Mouse (Mus musculus) neural tube, embryonic 15.5 days (tissue): ENCODE measurements at regions not wholly inside any gene's neighbourhood (a gene's known extent, or its start where the extent isn't known, plus 50 kb on each side); places are given as distances from the start of the nearest gene placed in this dataset.

Experiments used
- ATAC-seq: fragments of 200-750 bp; cut with Nextera tagmentation; 2 replicates; pipeline ENCODE4 v1.8.0; 2017; ENCODE audit warnings: mild to moderate bottlenecking, moderate TSS enrichment, moderate library complexity; ENCODE audit not compliant: low FRiP score
- H3K27ac ChIP-seq: fragments of 300-500 bp; sonication (generic); replicated peaks from 2 replicates; pipeline ENCODE4 v1.5.1; 2015; ENCODE audit warnings: mild to moderate bottlenecking, inconsistent platforms
- H3K27me3 ChIP-seq: fragments of 300-500 bp; sonication (generic); replicated peaks from 2 replicates; pipeline ENCODE4 v1.6.1; 2015; ENCODE audit warnings: inconsistent platforms
- H3K36me3 ChIP-seq: fragments of 300-500 bp; sonication (generic); 2 replicates; pipeline ENCODE4 v1.6.1; 2015; ENCODE audit warnings: inconsistent platforms
- H3K4me1 ChIP-seq: fragments of 300-500 bp; sonication (generic); 2 replicates; pipeline ENCODE4 v1.6.1; 2015; ENCODE audit warnings: inconsistent platforms
- H3K4me2 ChIP-seq: fragments of 300-500 bp; sonication (generic); 2 replicates; pipeline ENCODE4 v1.6.1; 2015; ENCODE audit warnings: inconsistent platforms, mild to moderate bottlenecking, moderate library complexity
- H3K4me3 ChIP-seq: fragments of 300-500 bp; sonication (generic); replicated peaks from 2 replicates; pipeline ENCODE4 v1.5.1; 2015; ENCODE audit warnings: mild to moderate bottlenecking, inconsistent platforms
- H3K9ac ChIP-seq: fragments of 300-500 bp; sonication (generic); replicated peaks from 2 replicates; pipeline ENCODE4 v1.6.1; 2015; ENCODE audit warnings: mild to moderate bottlenecking, inconsistent platforms
- H3K9me3 ChIP-seq: fragments of 300-500 bp; sonication (generic); replicated peaks from 2 replicates; pipeline ENCODE4 v1.6.1; 2016; ENCODE audit warnings: inconsistent platforms
- WGBS: fragments of 180-500 bp; shearing (Covaris S2); methylation state at CpG from one replicate; pipeline ENCODE4 v1.1.7; 2015; ENCODE audit warnings: mixed read lengths; 5-methylcytosine and 5-hydroxymethylcytosine counted together

- H3K9me3 ChIP-seq = no peaks in the 10 kb centered on the region
- WGBS = 72% methylated on average over 6 of the region's 6 CpGs
- no peak overlapping the region for H3K4me2 ChIP-seq
- no peaks in the 10 kb centered on the region for H3K27me3 ChIP-seq
- no peak overlapping the region for H3K27ac ChIP-seq
- no peaks in the 10 kb centered on the region for H3K36me3 ChIP-seq
- no peak overlapping the region for H3K9ac ChIP-seq
- no peak overlapping the region for H3K4me3 ChIP-seq
- no peaks in the 10 kb centered on the region for H3K4me1 ChIP-seq
- no peak for ATAC-seq
Measured at GRCm38 (mm10) chr5:51788768-51789167, 221.2 kb upstream of the Ppargc1a start.

GRCm38 (mm10) chr5:51783523-51783922 lies 216.0 kb upstream of the Ppargc1a start:
- Histone ChIP-seq H3K9me3 (no peaks in the 10 kb centered on the region), H3K9ac (no peak overlapping the region), H3K27ac (no peak overlapping the region), H3K36me3 (no peaks in the 10 kb centered on the region), H3K4me1 (no peaks in the 10 kb centered on the region; the same call in 1 of the 2 replicates), H3K4me2 (no peak overlapping the region), H3K27me3 (no peaks in the 10 kb centered on the region), H3K4me3 (no peak overlapping the region)
- WGBS = 79% methylated on average over 5 of the region's 5 CpGs
- no peak for ATAC-seq

GRCm38 (mm10) chr5:51783099-51783498 lies 215.6 kb upstream of the Ppargc1a start:
- WGBS = 81% methylated on average over 9 of the region's 9 CpGs
- no peaks in the 10 kb centered on the region; the same call in 1 of the 2 replicates for H3K4me1 ChIP-seq
- no peaks in the 10 kb centered on the region for H3K36me3 ChIP-seq
- H3K27me3 ChIP-seq = no peaks in the 10 kb centered on the region
- no peak overlapping the region for H3K4me3 ChIP-seq
- no peaks in the 10 kb centered on the region for H3K9me3 ChIP-seq
- no peak overlapping the region for H3K27ac ChIP-seq
- H3K4me2 ChIP-seq = no peak overlapping the region
- H3K9ac ChIP-seq = no peak overlapping the region
- no peak for ATAC-seq

DNA sequence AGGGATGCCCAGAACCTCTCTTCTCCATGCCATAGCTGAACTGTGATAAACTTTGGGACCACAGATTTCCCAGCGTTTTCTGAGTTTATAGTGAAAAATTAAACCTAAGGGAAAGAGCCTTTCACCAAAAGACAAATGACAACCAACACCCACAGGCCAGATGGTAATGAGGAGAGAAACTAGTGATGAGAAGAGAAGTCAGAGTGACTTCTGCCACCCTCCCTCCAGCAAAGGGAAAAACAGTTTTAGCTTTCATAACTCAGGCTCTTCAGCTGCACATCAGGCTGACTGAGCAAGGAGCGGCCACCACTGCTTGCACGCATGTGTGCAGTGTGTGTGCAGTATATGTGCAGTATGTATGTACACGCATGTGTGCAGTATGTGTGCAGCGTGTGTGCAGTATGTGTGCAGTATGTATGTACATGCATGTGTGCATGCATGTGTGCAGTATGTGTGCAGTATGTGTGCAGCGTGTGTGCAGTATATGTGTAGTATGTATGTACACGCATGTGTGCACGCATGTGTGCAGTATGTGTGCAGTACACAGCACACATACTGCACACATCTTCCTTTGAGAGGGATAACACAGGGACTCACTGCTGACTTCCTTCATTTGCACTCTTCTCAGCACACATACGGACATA lies 208.1 kb upstream of the Ppargc1a start:
- ATAC-seq = no peak
- H3K9me3 ChIP-seq = no peaks in the 10 kb centered on the region
- 95% methylated on average over 9 of the region's 9 CpGs for WGBS

GRCm38 (mm10) chr5:51771655-51772054 lies 204.1 kb upstream of the Ppargc1a start:
- no peak overlapping the region for H3K4me2 ChIP-seq
- no peak overlapping the region for H3K27ac ChIP-seq
- H3K4me3 ChIP-seq = no peak overlapping the region
- no peak for ATAC-seq
- H3K9me3 ChIP-seq = no peaks in the 10 kb centered on the region
- no peak overlapping the region for H3K9ac ChIP-seq
- H3K36me3 ChIP-seq = no peaks in the 10 kb centered on the region
- H3K27me3 ChIP-seq = no peaks in the 10 kb centered on the region
- WGBS = 85% methylated on average over 2 of the region's 2 CpGs
- no peaks in the 10 kb centered on the region for H3K4me1 ChIP-seq

More for the DNA sequence above, 208.1 kb upstream of the Ppargc1a start:
- H3K27ac ChIP-seq = no peak overlapping the region
- H3K4me3 ChIP-seq = no peak overlapping the region
- H3K36me3 ChIP-seq = no peaks in the 10 kb centered on the region
- no peaks in the 10 kb centered on the region for H3K27me3 ChIP-seq
- H3K4me2 ChIP-seq = no peak overlapping the region
- no peak overlapping the region for H3K9ac ChIP-seq
- no peaks in the 10 kb centered on the region; the same call in 1 of the 2 replicates for H3K4me1 ChIP-seq

DNA sequence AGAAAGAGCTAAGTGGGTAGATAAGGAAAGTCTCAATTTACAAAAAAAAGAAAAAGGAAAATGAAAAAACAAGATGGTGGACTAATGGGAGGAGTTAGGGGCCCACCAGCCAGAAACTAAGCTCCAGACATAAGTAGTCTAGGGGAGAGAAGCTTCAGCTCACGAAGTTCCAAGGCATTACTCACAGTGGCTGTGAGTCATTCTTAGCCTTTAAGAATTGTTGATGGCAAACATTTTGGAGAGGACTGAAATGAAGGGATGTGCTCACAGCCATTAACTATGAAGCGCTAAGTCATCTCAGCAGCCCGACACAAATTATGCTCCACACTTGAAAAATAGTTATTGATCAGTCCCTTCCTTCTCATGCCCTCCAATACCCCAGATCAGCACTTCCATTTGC lies 198.6 kb upstream of the Ppargc1a start:
- H3K27me3 ChIP-seq = no peaks in the 10 kb centered on the region
- WGBS = 88% methylated on average over 3 of the region's 3 CpGs
- H3K27ac ChIP-seq = no peak overlapping the region
- no peak overlapping the region for H3K4me2 ChIP-seq
- H3K9me3 ChIP-seq = no peaks in the 10 kb centered on the region
- H3K9ac ChIP-seq = no peak overlapping the region
- ATAC-seq = no peak
- no peak overlapping the region for H3K4me3 ChIP-seq
- no peaks in the 10 kb centered on the region for H3K36me3 ChIP-seq
- H3K4me1 ChIP-seq = no peaks in the 10 kb centered on the region

GRCm38 (mm10) chr5:51764416-51764815 lies 196.9 kb upstream of the Ppargc1a start:
- no peak for ATAC-seq
- 88% methylated on average over 7 of the region's 7 CpGs for WGBS
- Histone ChIP-seq H3K4me2 (no peak overlapping the region), H3K27me3 (no peaks in the 10 kb centered on the region), H3K4me3 (no peak overlapping the region), H3K4me1 (no peaks in the 10 kb centered on the region), H3K27ac (no peak overlapping the region), H3K9me3 (no peaks in the 10 kb centered on the region), H3K9ac (no peak overlapping the region), H3K36me3 (no peaks in the 10 kb centered on the region)

DNA sequence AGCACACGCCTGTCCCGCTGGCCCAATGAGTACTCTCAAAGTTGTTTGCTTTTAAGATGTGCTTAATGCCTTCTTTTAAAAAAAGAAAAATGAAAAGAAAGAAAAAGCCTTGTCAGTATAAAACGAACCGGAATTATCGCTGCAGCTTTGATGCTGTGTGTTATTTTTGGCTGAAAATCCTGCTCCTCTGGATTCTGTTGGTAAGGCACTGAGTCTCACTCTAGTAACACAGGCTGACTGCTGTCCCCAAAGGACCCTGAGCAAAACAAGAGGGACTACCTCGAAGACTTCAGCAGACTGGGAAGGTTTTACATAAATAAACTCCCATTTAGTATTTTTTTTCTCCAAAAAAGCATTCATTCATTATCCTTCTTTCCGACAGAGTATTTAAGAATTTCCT lies 196.1 kb upstream of the Ppargc1a start:
- Histone ChIP-seq H3K36me3 (no peaks in the 10 kb centered on the region), H3K4me1 (no peaks in the 10 kb centered on the region), H3K27ac (no peak overlapping the region), H3K4me3 (no peak overlapping the region), H3K9ac (no peak overlapping the region), H3K4me2 (no peak overlapping the region), H3K9me3 (no peaks in the 10 kb centered on the region), H3K27me3 (no peaks in the 10 kb centered on the region)
- ATAC-seq = no peak
- 80% methylated on average over 7 of the region's 7 CpGs for WGBS

DNA sequence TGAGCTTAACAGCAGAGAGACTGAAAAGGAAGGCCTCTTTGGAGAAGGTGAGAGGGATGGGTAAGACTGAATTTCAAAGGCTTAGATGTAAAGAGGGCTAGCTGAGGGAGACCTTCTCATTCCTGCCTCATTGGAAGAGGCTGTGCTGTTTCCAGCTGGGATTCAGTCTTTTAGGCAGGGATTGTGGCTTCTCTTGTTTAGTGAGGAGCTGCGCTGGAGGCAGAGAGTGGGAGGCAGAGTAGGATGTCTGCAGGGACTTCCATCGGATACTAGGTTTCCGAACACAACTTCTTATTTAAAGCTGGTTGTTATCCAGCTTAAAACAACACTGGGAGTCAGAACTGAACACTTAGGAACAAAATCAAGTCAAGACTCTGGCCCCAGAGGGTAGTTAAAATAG lies 194.8 kb upstream of the Ppargc1a start:
- Histone ChIP-seq H3K4me2 (no peak overlapping the region), H3K9me3 (no peaks in the 10 kb centered on the region), H3K4me3 (no peak overlapping the region), H3K4me1 (no peaks in the 10 kb centered on the region), H3K27me3 (no peaks in the 10 kb centered on the region), H3K36me3 (no peaks in the 10 kb centered on the region), H3K27ac (no peak overlapping the region), H3K9ac (no peak overlapping the region)
- WGBS = 62% methylated on average over 3 of the region's 3 CpGs
- ATAC-seq = no peak

GRCm38 (mm10) chr5:51758289-51758688 lies 190.8 kb upstream of the Ppargc1a start:
- no peak for ATAC-seq

GRCm38 (mm10) chr5:51757864-51758263 lies 190.3 kb upstream of the Ppargc1a start:
- Histone ChIP-seq H3K27ac (no peak overlapping the region), H3K9me3 (no peaks in the 10 kb centered on the region), H3K4me1 (no peaks in the 10 kb centered on the region), H3K4me2 (no peak overlapping the region), H3K4me3 (no peak overlapping the region), H3K36me3 (no peaks in the 10 kb centered on the region), H3K27me3 (no peaks in the 10 kb centered on the region), H3K9ac (no peak overlapping the region)
- no peak for ATAC-seq
- WGBS = 56% methylated on average over 2 of the region's 2 CpGs

More at GRCm38 (mm10) chr5:51758289-51758688, 190.8 kb upstream of the Ppargc1a start:
- Histone ChIP-seq H3K27ac (no peak overlapping the region), H3K9me3 (no peaks in the 10 kb centered on the region), H3K4me1 (no peaks in the 10 kb centered on the region), H3K36me3 (no peaks in the 10 kb centered on the region), H3K4me2 (no peak overlapping the region), H3K4me3 (no peak overlapping the region), H3K27me3 (no peaks in the 10 kb centered on the region), H3K9ac (no peak overlapping the region)
- 40% methylated on average over 2 of the region's 2 CpGs for WGBS

- no peak overlapping the region for H3K4me2 ChIP-seq
- no peaks in the 10 kb centered on the region for H3K36me3 ChIP-seq
- ATAC-seq = no peak
- WGBS = 79% methylated on average over 4 of the region's 4 CpGs
- H3K9me3 ChIP-seq = no peaks in the 10 kb centered on the region
- H3K27me3 ChIP-seq = no peaks in the 10 kb centered on the region
- H3K27ac ChIP-seq = no peak overlapping the region
- H3K4me1 ChIP-seq = no peaks in the 10 kb centered on the region
- no peak overlapping the region for H3K9ac ChIP-seq
- H3K4me3 ChIP-seq = no peak overlapping the region
Measured at GRCm38 (mm10) chr5:51752024-51752423, 184.5 kb upstream of the Ppargc1a start.
